Mouse (Mus musculus): ENCODE data around the gene Spen.

Spen gene

GRCm38 (mm10) chr4:141444451-141445327 is 93.7 kb downstream of the Spen start, which contains the start of gene Zbtb17:
Gene Zbtb17 (plus strand): TSS chr4:141444654.
- DNase-seq, result peak; percentile 89 to 92

GRCm38 (mm10) chr4:141443641-141444429 is 94.6 kb downstream of the Spen start:
- no peak for DNase-seq

- no peak for DNase-seq
Observed at GRCm38 (mm10) chr4:141440877-141441276, 97.5 kb downstream of the Spen start.

GRCm38 (mm10) chr4:141439083-141439803 is 99.2 kb downstream of the Spen start:
- DNase-seq, result no peak

GRCm38 (mm10) chr4:141435974-141436373 is 102.4 kb downstream of the Spen start, which contains the start of gene Srarp:
Gene Srarp (minus strand): TSS chr4:141436105.
- DNase-seq, result no peak

- DNase-seq, result no peak
Observed at GRCm38 (mm10) chr4:141433191-141433590, 105.2 kb downstream of the Spen start.

GRCm38 (mm10) chr4:141432666-141433065 is 105.7 kb downstream of the Spen start:
- DNase-seq, result no peak

GRCm38 (mm10) chr4:141430997-141431396 is 107.4 kb downstream of the Spen start:
- peak; percentile 66 to 74 for DNase-seq

GRCm38 (mm10) chr4:141429847-141430246 is 108.5 kb downstream of the Spen start:
- DNase-seq, result no peak

GRCm38 (mm10) chr4:141429381-141429780 is 109.0 kb downstream of the Spen start:
- no peak for DNase-seq

- DNase-seq, result no peak
Observed at GRCm38 (mm10) chr4:141427921-141428320, 110.5 kb downstream of the Spen start.

GRCm38 (mm10) chr4:141426796-141427745 is 111.3 kb downstream of the Spen start:
- DNase-seq, result no peak

- DNase-seq, result peak; percentile 33 to 57
Observed at GRCm38 (mm10) chr4:141425484-141426479, 112.6 kb downstream of the Spen start.

GRCm38 (mm10) chr4:141423691-141424431 is 114.5 kb downstream of the Spen start:
- DNase-seq, result no peak

- DNase-seq, result no peak
Observed at GRCm38 (mm10) chr4:141423288-141423687, 115.1 kb downstream of the Spen start.

- DNase-seq, result no peak
Observed at GRCm38 (mm10) chr4:141422841-141423240, 115.6 kb downstream of the Spen start.

- no peak for DNase-seq
Observed at GRCm38 (mm10) chr4:141421423-141421822, 117.0 kb downstream of the Spen start.

- DNase-seq, result no peak
Observed at GRCm38 (mm10) chr4:141420886-141421285, 117.5 kb downstream of the Spen start.

- no peak for DNase-seq
Observed at GRCm38 (mm10) chr4:141420192-141420829, 118.1 kb downstream of the Spen start, which contains the start of gene Hspb7. Gene Hspb7 (plus strand): TSS chr4:141420779.

All from thymus, postnatal 36 days (tissue).